Mouse (Mus musculus) liver, adult 2 months (tissue): ENCODE data around the gene Prrt3. TPM values are rescaled to one million over a fixed set of nuclear protein-coding genes. Genes with fewer than 3 reads are reported as not detected.

ENCODE experiments used
- DNase-seq: peaks from one replicate; pipeline ENCODE4 v3.0.0-alpha.2; 2011; ENCODE audit warnings: low read depth, low spot score; ENCODE audit errors: extremely low read depth
- H3K27ac ChIP-seq: fragments of 200-500 bp; replicated peaks from 2 replicates; pipeline ENCODE4 v1.5.1; 2012; ENCODE audit warnings: low read depth, mild to moderate bottlenecking, control low read depth, inconsistent platforms, low read length; ENCODE audit not compliant: insufficient read depth
- H3K27me3 ChIP-seq: fragments of 200-500 bp; 2 replicates; pipeline ENCODE4 v1.6.1; 2012; ENCODE audit warnings: mild to moderate bottlenecking, moderate library complexity, low read length, inconsistent platforms; ENCODE audit not compliant: control insufficient read depth, insufficient read depth
- H3K36me3 ChIP-seq: fragments of 200-500 bp; 2 replicates; pipeline ENCODE4 v1.6.1; 2012; ENCODE audit warnings: low read length, inconsistent platforms; ENCODE audit not compliant: control insufficient read depth, insufficient read depth
- H3K4me1 ChIP-seq: fragments of 200-500 bp; 2 replicates; pipeline ENCODE4 v1.6.1; 2011; ENCODE audit warnings: low read length; ENCODE audit not compliant: control insufficient read depth, insufficient read depth
- H3K4me3 ChIP-seq: fragments of 200-500 bp; 2 replicates; pipeline ENCODE4 v1.5.1; 2011; ENCODE audit warnings: low read depth, mild to moderate bottlenecking, control low read depth, low read length, moderate library complexity; ENCODE audit not compliant: insufficient read depth
- H3K79me2 ChIP-seq: fragments of 200-500 bp; 2 replicates; pipeline ENCODE4 v1.6.1; 2012; ENCODE audit warnings: inconsistent platforms, mild to moderate bottlenecking, low read length, moderate library complexity; ENCODE audit not compliant: control insufficient read depth, insufficient read depth
- H3K9ac ChIP-seq: fragments of 200-500 bp; 2 replicates; pipeline ENCODE4 v1.6.1; 2012; ENCODE audit warnings: low read depth, mild to moderate bottlenecking, control low read depth, inconsistent platforms, low read length
- CTCF ChIP-seq: fragments of 200-500 bp; IDR thresholded peaks from 2 replicates; pipeline ENCODE4 v1.5.1; 2011; ENCODE audit warnings: low read depth, low read length, control low read depth
- POLR2A ChIP-seq: fragments of 200-500 bp; IDR thresholded peaks from 2 replicates; pipeline ENCODE4 v1.6.1; 2011; ENCODE audit warnings: low read length, control low read depth; ENCODE audit not compliant: insufficient read depth; ENCODE audit errors: extremely low read depth
- WGBS: fragments of 180-500 bp; shearing (Covaris S2); methylation state at CpG from one replicate; pipeline ENCODE4 v1.1.7; 2018; 5-methylcytosine and 5-hydroxymethylcytosine counted together
- polyA plus RNA-seq: library from polyadenylated mRNA; depleted of rRNA; stranded (reverse); fragments of >200 nt; gene quantifications from 2 replicates; pipeline ENCODE4 v1.2.3, GENCODE M21; 2012
- total RNA-seq: library from RNA; depleted of rRNA; stranded (reverse); fragments of >200 nt; gene quantifications from 2 replicates; pipeline ENCODE4 v1.2.3, GENCODE M21; 2014

Prrt3 gene
- total and polyA plus RNA-seq, 2 experiments = under 0.01 TPM; not detected in 1

DNA sequence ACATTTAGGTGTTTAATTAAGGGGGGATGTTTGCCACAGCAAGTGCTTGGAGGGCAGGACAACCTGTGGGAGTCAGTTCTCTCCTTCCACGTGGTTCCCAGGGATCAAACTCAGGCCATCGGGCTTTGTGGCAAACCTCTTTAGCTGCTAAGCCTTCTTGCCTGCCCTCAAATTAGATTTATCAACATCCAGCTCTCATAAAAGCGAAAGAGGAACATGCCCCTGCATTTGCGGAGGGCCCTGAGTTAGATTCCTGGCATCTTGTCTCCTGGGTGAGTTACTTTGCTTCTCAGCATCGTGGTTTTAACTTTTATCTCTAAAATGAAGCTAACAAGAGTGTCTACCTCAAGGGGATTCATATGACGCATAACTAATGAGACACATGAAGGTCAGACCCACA lies 2.4 kb downstream of the Prrt3 start:
- Histone ChIP-seq H3K36me3 (no peaks in the 10 kb centered on the region), H3K79me2 (no peaks in the 10 kb centered on the region), H3K9ac (no peak overlapping the region), H3K27me3 (peaks cover 7% of the 10 kb centered on the region; the same call in 1 of the 2 replicates), H3K4me3 (no peak overlapping the region), H3K27ac (no peak overlapping the region), H3K4me1 (no peaks in the 10 kb centered on the region)
- TF ChIP-seq POLR2A (no peak), CTCF (no peak)
- no peak for DNase-seq
- 71% methylated on average over 6 of the region's 6 CpGs for WGBS

DNA sequence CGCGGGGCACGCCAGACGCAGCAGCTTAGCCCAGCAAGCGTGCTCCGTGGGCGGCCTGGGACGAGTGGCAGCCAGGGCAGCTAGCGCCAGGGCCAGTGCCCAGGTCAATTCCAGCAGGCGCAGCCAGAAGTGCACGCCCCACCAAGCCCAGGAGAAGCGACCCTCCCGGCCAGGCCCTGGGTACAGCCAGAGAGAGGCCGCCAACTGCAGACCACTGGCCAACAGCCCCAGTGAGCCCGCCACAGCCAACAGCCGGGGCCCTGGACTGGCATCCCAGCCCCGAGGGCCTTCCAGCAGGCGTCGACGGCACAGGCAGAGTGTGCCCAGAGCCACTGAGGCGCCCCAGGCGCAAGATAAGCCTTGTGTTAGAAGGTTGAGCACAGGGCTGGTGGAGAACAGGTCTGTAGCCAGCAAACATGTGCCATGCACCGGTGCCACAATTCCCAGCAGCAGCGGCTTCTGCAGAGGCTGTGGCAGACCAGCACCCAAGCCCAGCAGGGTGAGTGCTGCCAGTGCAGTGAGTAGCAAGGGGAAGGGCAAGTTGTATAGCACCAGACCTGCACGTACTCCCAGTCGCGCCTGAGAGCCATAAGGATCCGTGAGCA lies 6.6 kb downstream of the Prrt3 start:
- Histone ChIP-seq H3K4me1 (no peaks in the 10 kb centered on the region), H3K4me3 (peak overlapping the region; percentile 58; the same call in 1 of the 2 replicates), H3K36me3 (peaks cover under 1% of the 10 kb centered on the region; the same call in 1 of the 2 replicates), H3K27me3 (no peaks in the 10 kb centered on the region), H3K27ac (no peak overlapping the region), H3K79me2 (no peaks in the 10 kb centered on the region), H3K9ac (peak overlapping the region; percentile 67)
- no peak for TF ChIP-seq POLR2A
- no peak for TF ChIP-seq CTCF
- 35% methylated on average over 28 of the region's 28 CpGs for WGBS
- DNase-seq = no peak

- whole genome bisulfite sequencing = under 1% methylated on average over 54 of the region's 54 CpGs
- no peaks in the 10 kb centered on the region for H3K79me2 ChIP-seq
- peak overlapping the region; percentile 68 for H3K9ac ChIP-seq
- peak; percentile 89 for TF ChIP-seq CTCF
- peak; percentile 30; the same call in 1 of the 2 replicates for TF ChIP-seq POLR2A
- peak overlapping the region; percentile 64 for H3K27ac ChIP-seq
- H3K27me3 ChIP-seq = no peaks in the 10 kb centered on the region
- peaks cover 8% of the 10 kb centered on the region; the same call in 1 of the 2 replicates for H3K36me3 ChIP-seq
- peak overlapping the region; percentile 58 for H3K4me3 ChIP-seq
- H3K4me1 ChIP-seq = no peaks in the 10 kb centered on the region
- peak; percentile 72 for DNase-seq
Observed at GRCm38 (mm10) chr6:113494258-113494788, 7.4 kb downstream of the Prrt3 start.

DNA sequence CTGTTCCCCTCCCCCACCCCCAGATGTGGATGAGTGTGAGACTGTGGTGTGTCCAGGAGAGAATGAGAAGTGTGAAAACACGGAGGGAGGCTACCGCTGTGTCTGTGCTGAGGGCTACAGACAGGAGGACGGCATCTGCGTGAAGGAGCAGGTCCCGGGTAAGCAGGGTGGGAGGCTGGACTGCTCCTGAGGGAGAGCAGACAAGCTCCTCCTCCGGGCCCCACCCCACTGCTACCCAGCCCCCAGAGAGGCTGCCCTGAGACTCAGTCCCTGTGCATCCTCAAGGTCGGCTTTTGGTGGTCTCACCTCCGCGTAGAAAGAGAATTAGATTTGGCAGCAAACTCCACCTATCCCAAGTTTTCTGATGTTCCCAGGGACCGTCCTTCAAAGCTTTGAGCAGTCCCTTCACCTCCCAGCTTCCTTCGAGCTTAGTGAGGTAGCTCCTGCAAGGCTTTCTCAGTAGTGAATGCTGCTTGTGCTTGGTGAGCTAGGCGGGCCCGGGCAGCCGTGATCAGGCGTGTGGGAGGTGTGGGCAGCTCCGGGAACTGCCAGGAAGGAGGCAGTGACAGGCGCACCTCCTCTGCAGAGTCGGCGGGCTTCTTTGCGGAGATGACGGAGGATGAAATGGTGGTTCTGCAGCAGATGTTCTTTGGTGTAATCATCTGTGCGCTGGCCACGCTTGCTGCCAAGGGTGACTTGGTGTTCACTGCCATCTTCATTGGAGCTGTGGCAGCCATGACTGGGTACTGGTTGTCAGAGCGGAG lies 9.4 kb downstream of the Prrt3 start:
- 92% methylated on average over 24 of the region's 24 CpGs for WGBS
- Histone ChIP-seq H3K27me3 (no peaks in the 10 kb centered on the region), H3K4me3 (no peak overlapping the region), H3K27ac (no peak overlapping the region), H3K9ac (no peak overlapping the region), H3K4me1 (peaks cover 4% of the 10 kb centered on the region), H3K79me2 (no peaks in the 10 kb centered on the region), H3K36me3 (peaks cover 12% of the 10 kb centered on the region; the same call in 1 of the 2 replicates)
- TF ChIP-seq CTCF = no peak
- DNase-seq = no peak

DNA sequence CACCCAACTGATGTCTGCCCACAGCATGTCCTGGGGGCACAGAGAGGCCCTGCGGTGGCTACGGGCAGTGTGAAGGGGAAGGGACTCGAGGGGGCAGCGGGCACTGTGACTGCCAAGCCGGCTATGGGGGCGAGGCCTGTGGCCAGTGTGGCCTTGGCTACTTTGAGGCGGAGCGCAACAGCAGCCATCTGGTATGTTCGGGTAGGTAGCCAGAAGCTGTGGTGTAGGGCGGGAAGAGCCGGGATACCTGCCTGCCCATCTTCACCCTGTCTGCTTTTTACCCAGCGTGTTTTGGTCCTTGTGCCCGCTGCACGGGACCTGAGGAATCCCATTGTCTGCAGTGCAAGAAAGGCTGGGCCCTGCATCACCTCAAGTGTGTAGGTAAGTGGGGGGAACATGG lies 12.3 kb downstream of the Prrt3 start:
- H3K4me1 ChIP-seq = peaks cover 14% of the 10 kb centered on the region
- H3K36me3 ChIP-seq = peaks cover 12% of the 10 kb centered on the region; the same call in 1 of the 2 replicates
- DNase-seq = no peak
- no peaks in the 10 kb centered on the region for H3K27me3 ChIP-seq
- 96% methylated on average over 14 of the region's 14 CpGs for WGBS
- TF ChIP-seq POLR2A (no peak), CTCF (no peak)
- H3K4me3 ChIP-seq = no peak overlapping the region
- H3K79me2 ChIP-seq = no peaks in the 10 kb centered on the region; the same call in 1 of the 2 replicates
- H3K27ac ChIP-seq = no peak overlapping the region
- no peak overlapping the region for H3K9ac ChIP-seq
